ENCODE assay signal across 13 mouse cellular contexts in the genomic region with DNA sequence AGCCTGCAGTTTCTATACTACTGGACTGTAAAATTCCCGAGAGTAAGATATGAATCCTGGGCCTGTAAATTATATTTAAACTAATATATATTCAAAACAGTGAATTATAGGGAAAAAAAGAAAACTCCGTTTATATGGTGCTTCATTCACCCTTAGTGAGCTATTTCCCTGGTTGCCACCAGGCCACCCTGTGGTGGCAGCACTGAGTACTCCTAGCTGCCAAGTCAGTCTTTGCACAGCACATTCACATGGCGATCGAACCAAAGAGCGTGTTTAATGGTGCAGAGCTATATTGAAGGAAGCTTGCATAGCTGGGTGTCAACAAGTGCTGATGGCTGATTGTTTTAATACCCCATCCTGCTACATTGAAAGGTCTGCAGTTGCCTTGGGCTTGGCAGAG. TPM values are rescaled to one million over a fixed set of nuclear protein-coding genes. Genes with fewer than 3 reads are reported as not detected.
DNase-seq lines count a peak whose midpoint lies in the region; TF ChIP-seq lines count a peak whose summit lies in the region.
"Had no signal": no experiment of that assay in that cellular context is flagged by ENCODE, and none has a peak within 500 bp of the region (broad histone marks: within the 10 kb centered on the region; RNA-seq: fewer than 3 reads in every experiment).

No protein-coding gene starts in this region.

- peak; percentile 42; the same call in 1 of the 2 replicates for TF ChIP-seq CTCF in cerebellum, adult 2 months (IDR thresholded peaks at IDR 0.05; ENCODE audit: borderline replicate concordance, insufficient read depth, low read depth, low read length)

- no peak for DNase-seq in cerebellum, adult 2 months
- no peak for DNase-seq in cerebellum, adult 8-10 months
- peak; percentile 22 for DNase-seq in kidney, postnatal 10 days
- no peak for DNase-seq in kidney, postnatal 25 days
- DNase-seq in right cerebral cortex, postnatal 4 days, result peak; percentile 26
- DNase-seq in right cerebral cortex, postnatal 36 days (ENCODE audit: low spot score in 2 of 2), result no peak
- peak; percentile 34 for DNase-seq in thymus, postnatal 25 days
- no peak for DNase-seq in gastrocnemius, postnatal 4 days (ENCODE audit: low spot score in 2 of 2)

- peaks cover 4% of the 10 kb centered on the region; the same call in 1 of the 2 replicates for H3K27me3 ChIP-seq in cerebellum, adult 2 months (ENCODE audit: control insufficient read depth, insufficient read depth, low read length)

- no peak overlapping the region for H3K27ac ChIP-seq in cerebellum, adult 2 months (ENCODE audit: insufficient read depth, low read length)

- 46% methylated on average over 5 of the region's 5 CpGs for WGBS in cerebellum, adult 2 months

- no peak for TF ChIP-seq POLR2A in cerebellum, adult 2 months (IDR thresholded peaks at IDR 0.05; ENCODE audit: borderline replicate concordance, insufficient read depth, low read length)

- no peaks in the 10 kb centered on the region for H3K4me1 ChIP-seq in cerebellum, adult 2 months (ENCODE audit: control insufficient read depth, insufficient read depth, low read length)

- no peak overlapping the region for H3K4me3 ChIP-seq in cerebellum, adult 2 months (replicated peaks; ENCODE audit: insufficient read depth, low read depth, low read length)
- H3K4me3 ChIP-seq: myocyte had no signal

RNA-seq across cellular contexts. Expression of gene Grm6, which starts 3.4 kb away (rescaled TPM):
- polyA plus RNA-seq in cerebellum, adult 2 months (2012; rRNA removed), result not detected in 2 replicates
- not detected for total RNA-seq in gastrocnemius, postnatal 4 days (2021)
- total RNA-seq: heart, adult 8-10 months; layer of hippocampus, postnatal 10 days had no signal
- polyA plus RNA-seq: activated CD4-positive, CD25-positive, alpha-beta regulatory T cell, adult 4 months; intestine, embryonic 14.5 days; myocyte had no signal

RNA-seq across cellular contexts. Expression of gene Zfp879, which starts 5.7 kb away (rescaled TPM):
- 1.5 and 1.7 TPM in 2 replicates for polyA plus RNA-seq in cerebellum, adult 2 months (2012; rRNA removed)
- under 1 TPM; 0.91 to 0.96 TPM for total RNA-seq in gastrocnemius, postnatal 4 days (2021)
- polyA plus RNA-seq: activated CD4-positive, CD25-positive, alpha-beta regulatory T cell, adult 4 months; myocyte had no signal

RNA-seq across cellular contexts. Expression of gene Zfp354c, which starts 19.5 kb away (rescaled TPM):
- 18.1 and 18.5 TPM in 2 replicates for polyA plus RNA-seq in cerebellum, adult 2 months (2012; rRNA removed)
- total RNA-seq in gastrocnemius, postnatal 4 days (2021), result 10 to 100 TPM; 20.5 to 25.4 TPM

RNA-seq across cellular contexts. Expression of gene Zfp454, which starts 40.4 kb away (rescaled TPM):
- 7.1 TPM in 2 replicates for polyA plus RNA-seq in cerebellum, adult 2 months (2012; rRNA removed)
- total RNA-seq in gastrocnemius, postnatal 4 days (2021), result 1 to 10 TPM; 2.5 to 3.0 TPM
- polyA plus RNA-seq: activated CD4-positive, CD25-positive, alpha-beta regulatory T cell, adult 4 months had no signal

Comparison
In these comparisons a context has a peak if more than half of its experiments do, and no peak if none do; other contexts are left out.
1. DNase-seq: peak in kidney, postnatal 10 days (single experiment), right cerebral cortex, postnatal 4 days (single experiment) and thymus, postnatal 25 days (single experiment); none in cerebellum, adult 2 months (0 of 2), cerebellum, adult 8-10 months (single experiment), kidney, postnatal 25 days (0 of 2), right cerebral cortex, postnatal 36 days (0 of 2) and gastrocnemius, postnatal 4 days (0 of 2).